Mouse (Mus musculus): Measurements from ENCODE around the gene Nyap2.

The Nyap2 gene

GRCm38 (mm10) chr1:81076831-81077664, at the start of gene Nyap2:
Gene Nyap2, plus strand, starts transcription at chr1:81076950.
- in situ Hi-C loops (cut with MboI; ENCODE audit: unreplicated experiment in 2 of 2) = no loop called here

- in situ Hi-C loops (cut with MboI; ENCODE audit: unreplicated experiment in 2 of 2) = no loop called here
Measured at GRCm38 (mm10) chr1:81042907-81043868, 33.6 kb upstream of the Nyap2 start.

DNA sequence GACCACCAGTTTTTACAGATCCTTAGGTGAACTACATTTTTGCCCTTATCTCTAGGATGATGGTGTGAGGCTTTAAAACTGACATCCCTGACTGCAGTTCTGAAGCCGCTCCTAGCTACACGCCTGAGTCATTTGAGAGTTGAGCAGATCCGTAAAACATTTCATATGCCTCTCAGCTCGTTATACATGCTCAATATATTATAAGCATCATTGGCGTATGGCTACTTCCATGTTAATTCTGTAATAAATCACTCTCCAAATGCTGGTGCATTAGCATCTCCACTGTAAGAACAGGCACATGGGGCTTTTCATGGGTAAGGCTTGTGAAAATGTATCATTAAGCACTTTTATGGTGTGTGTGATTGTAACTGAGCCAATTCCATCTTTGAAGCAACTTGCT, 18.4 kb upstream of the Nyap2 start:
- in situ Hi-C loops (cut with MboI; ENCODE audit: unreplicated experiment in 2 of 2) = no loop called here

- in situ Hi-C loops (cut with MboI; ENCODE audit: unreplicated experiment in 2 of 2) = no loop called here
Measured at GRCm38 (mm10) chr1:81058835-81059234, 17.9 kb upstream of the Nyap2 start.

GRCm38 (mm10) chr1:81062811-81063210, 13.9 kb upstream of the Nyap2 start:
- in situ Hi-C loops (cut with MboI; ENCODE audit: unreplicated experiment in 2 of 2) = no loop called here

DNA sequence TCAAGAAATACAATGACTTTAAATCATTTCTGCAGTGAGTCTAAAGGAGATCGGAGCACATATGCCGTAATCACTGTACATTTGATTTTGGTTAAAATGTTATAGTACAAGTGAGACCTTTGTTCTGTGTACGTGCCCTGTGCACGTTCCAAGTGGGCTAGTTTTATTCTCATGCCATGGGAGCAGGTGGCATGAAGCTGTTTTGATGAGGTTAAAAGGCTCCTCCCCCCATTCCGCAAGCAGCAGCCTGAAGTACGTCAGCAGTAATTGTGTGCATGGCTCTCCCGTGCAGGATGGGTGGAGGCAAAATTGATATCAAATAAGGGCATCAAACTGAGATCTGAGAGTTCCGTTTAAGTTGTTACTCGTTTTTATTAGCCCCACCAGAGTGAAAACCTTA, 491 bp upstream of the Nyap2 start:
- in situ Hi-C loops (cut with MboI; ENCODE audit: unreplicated experiment in 2 of 2) = no loop called here

DNA sequence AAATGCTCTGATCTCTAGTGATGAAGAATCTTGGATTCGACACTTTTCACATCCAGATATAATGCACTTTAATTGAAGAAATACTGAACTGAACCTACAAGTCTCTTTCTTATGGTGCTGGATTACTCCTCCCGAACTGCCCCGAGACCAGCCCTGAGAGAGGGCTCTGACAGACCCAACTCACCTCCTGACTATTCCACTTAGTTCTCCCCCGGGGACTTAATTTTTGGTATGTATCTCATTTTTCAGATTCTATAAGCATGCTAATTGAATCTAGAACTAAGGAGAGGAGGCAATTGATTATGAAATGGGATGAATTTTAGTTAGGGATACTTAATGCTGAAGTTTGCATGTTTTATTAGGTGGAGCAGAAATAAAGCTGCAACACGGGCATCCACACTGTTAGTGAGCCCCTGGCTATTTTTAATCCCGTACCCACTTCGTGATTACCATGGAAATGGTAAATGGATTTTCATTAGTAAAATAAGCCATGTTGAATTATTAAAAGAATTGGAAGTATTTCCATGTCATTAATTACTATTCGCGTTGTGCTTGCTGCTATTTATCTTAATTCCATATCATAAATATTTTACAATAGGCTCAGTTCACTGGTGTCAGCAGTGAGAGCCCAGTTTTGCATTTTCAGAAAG, 1.0 kb downstream of the Nyap2 start:
- in situ Hi-C loops (cut with MboI; ENCODE audit: unreplicated experiment in 2 of 2) = no loop called here

DNA sequence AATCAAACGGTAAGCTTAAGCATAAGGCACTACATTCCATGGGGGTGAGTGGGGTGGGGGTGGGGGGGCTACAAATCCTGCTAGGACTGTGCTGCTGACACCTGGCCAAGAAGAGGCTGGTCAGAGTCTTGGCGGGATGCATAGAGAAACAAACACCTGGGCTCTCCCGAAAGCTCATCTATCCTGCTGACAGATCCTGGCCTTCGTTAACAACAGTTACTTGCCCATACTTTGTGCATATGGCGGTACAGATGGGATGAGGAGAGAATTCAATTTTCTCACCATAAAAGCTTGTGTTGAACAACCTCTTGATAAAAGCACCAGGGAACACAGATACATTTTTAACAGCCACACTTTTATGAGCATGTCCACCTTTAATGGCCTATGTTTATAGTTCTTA, 10.7 kb downstream of the Nyap2 start:
- in situ Hi-C loops (cut with MboI; ENCODE audit: unreplicated experiment in 2 of 2) = no loop called here

- in situ Hi-C loops (cut with MboI; ENCODE audit: unreplicated experiment in 2 of 2) = no loop called here
Measured at GRCm38 (mm10) chr1:81090400-81090799, 13.7 kb downstream of the Nyap2 start.

DNA sequence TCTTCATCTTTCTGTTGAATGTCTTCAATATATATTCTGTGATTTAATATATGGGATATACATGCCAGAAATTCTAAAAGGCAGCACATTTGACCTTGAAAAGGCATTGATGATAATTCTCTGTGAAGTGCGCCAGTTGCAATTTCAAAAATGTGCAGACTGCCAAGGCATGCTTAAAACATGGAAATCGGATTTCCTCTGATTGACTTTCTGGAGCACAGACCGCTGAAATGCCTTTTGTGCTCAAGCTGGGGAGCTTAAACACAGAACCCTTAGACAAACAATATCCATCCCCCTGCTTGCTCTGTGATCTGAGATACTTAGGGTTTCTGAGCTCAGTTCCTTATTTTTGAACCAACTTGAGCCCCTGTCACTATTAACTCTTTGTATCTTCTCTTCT, 14.2 kb downstream of the Nyap2 start:
- in situ Hi-C loops (cut with MboI; ENCODE audit: unreplicated experiment in 2 of 2) = no loop called here

DNA sequence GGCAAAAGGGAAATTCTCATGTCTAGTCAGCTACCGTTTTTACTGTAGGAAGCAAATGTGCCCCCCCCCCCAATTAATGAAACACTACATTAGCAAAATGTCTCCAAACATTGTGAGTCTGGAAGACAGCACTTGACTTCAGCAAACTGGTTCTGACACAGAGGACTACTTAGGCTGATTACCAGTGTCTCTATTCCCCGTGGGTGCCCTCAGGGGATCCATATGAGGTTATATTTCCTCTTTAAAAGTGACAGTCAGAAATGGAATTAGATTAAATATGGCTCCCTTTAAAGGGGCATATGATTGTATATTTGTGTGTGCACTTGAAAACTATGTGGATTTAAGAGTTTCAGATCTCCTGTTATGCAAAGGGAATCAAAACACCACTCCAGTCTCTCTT, 15.3 kb downstream of the Nyap2 start:
- in situ Hi-C loops (cut with MboI; ENCODE audit: unreplicated experiment in 2 of 2) = no loop called here

GRCm38 (mm10) chr1:81092886-81093285, 16.1 kb downstream of the Nyap2 start:
- in situ Hi-C loops (cut with MboI; ENCODE audit: unreplicated experiment in 2 of 2) = no loop called here

- in situ Hi-C loops (cut with MboI; ENCODE audit: unreplicated experiment in 2 of 2) = no loop called here
Measured at GRCm38 (mm10) chr1:81098950-81099349, 22.2 kb downstream of the Nyap2 start.

GRCm38 (mm10) chr1:81101749-81102148, 25.0 kb downstream of the Nyap2 start:
- in situ Hi-C loops (cut with MboI; ENCODE audit: unreplicated experiment in 2 of 2) = no loop called here

DNA sequence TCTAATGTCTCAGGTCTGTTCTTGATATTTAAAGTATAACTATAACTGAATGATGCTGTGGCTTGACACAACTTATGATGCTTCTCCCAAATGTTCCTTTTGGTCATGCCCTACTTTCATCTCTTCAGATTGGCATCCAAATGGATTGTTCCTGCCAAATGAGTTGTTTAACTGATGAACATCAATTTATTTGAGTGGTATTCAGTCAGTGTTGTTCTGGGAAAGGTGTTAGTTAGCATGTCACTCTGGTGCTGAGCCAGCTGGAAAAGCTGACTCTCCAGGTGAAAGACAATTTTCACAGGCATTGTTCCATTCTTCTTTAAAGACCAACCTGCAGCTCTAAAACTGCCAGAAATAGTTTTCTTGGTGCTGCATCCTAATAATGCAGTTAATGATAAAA, 43.0 kb downstream of the Nyap2 start:
- in situ Hi-C loops (cut with MboI; ENCODE audit: unreplicated experiment in 2 of 2) = no loop called here

DNA sequence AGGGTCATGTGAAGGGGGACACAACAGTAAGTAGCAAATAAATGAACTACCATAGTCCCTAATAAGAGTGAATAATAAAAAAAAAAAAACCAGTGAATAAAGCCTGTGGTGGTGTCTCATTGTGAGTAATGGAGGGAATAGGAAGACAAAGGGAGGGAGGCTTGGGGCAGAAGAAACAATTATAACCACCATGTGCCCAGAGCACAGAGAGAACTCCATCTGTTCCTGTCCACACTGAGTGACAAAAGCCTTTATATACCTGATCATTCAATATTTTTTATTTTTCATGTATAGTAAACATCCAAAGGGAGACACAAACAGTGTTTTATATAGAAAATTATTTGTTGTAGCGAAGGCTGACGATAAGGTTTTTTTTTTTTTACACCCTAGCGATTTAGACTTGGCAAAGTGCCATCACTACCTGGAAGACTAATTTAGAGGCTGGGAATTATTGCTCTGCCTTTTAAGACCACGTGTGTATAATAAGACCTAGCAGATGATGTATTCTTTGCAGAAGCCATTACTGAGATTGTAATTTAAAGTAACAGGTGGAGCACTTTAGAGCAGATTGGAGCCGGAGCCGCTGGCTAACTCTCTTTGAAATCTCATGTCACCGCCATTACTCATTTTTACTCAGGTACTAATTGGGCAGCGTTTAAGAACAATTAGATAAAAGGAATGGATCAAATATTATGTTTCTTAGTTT, 55.4 kb downstream of the Nyap2 start:
- in situ Hi-C loops (cut with MboI; ENCODE audit: unreplicated experiment in 2 of 2) = no loop called here

GRCm38 (mm10) chr1:81143855-81144254, 67.1 kb downstream of the Nyap2 start:
- in situ Hi-C loops (cut with MboI; ENCODE audit: unreplicated experiment in 2 of 2) = no loop called here

- in situ Hi-C loops (cut with MboI; ENCODE audit: unreplicated experiment in 2 of 2) = no loop called here
Measured at GRCm38 (mm10) chr1:81145576-81145975, 68.8 kb downstream of the Nyap2 start.

DNA sequence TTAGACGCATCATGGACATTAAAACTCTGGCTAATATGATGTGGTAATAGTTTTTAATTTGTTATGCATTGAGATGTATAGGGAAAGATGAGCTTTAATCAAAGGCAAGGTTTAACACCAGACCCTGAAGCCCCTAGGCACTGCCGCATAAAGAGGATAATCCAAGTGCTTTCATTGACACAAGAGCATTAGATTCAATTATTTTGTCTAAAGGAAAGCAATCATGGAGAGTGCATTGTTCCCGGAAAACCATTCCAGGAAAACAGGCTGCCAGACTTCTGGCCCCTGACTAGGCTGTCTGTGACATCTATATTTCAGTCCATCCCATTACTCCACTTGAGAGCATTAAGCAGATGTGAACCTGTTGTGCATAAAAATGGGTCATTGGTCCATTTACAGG, 92.5 kb downstream of the Nyap2 start:
- in situ Hi-C loops (cut with MboI; ENCODE audit: unreplicated experiment in 2 of 2) = no loop called here

- in situ Hi-C loops (cut with MboI; ENCODE audit: unreplicated experiment in 2 of 2) = no loop called here
Measured at GRCm38 (mm10) chr1:81172703-81173102, 96.0 kb downstream of the Nyap2 start.
